Mouse (Mus musculus) brain, embryonic 14.5 days (tissue): ENCODE data around the gene Tex38.

Source experiments
- CTCF ChIP-seq: fragments of 200-500 bp; IDR thresholded peaks from 2 replicates; pipeline ENCODE4 v1.5.1; 2012; ENCODE audit warnings: inconsistent platforms, mild to moderate bottlenecking, moderate library complexity, borderline replicate concordance; ENCODE audit not compliant: insufficient read depth, insufficient read length; ENCODE audit errors: extremely low read depth
- POLR2A ChIP-seq: fragments of 200-500 bp; IDR thresholded peaks from 2 replicates; pipeline ENCODE4 v1.6.1; 2012; ENCODE audit warnings: mild to moderate bottlenecking, inconsistent platforms, borderline replicate concordance; ENCODE audit not compliant: poor library complexity, insufficient read depth, insufficient read length, severe bottlenecking; ENCODE audit errors: extremely low read depth

GRCm38 (mm10) chr4:115767647-115768467, 13.0 kb downstream of the Tex38 start:
- TF ChIP-seq POLR2A: no peak
- TF ChIP-seq CTCF: no peak
